Mouse (Mus musculus): ENCODE results near the gene Pcsk1n. TPM values are rescaled to one million over a fixed set of nuclear protein-coding genes. Genes with fewer than 3 reads are reported as not detected.
A peak's percentile ranks its signal among the peaks of the same experiment; 100 is the strongest.
"Not testable (repeated sequence)": the region's sequence is repeated elsewhere in the genome, so short reads cannot be mapped to it uniquely, and the experiment has no call there.

Pcsk1n gene
- polyA plus RNA-seq, 2 experiments, result not detected

DNA sequence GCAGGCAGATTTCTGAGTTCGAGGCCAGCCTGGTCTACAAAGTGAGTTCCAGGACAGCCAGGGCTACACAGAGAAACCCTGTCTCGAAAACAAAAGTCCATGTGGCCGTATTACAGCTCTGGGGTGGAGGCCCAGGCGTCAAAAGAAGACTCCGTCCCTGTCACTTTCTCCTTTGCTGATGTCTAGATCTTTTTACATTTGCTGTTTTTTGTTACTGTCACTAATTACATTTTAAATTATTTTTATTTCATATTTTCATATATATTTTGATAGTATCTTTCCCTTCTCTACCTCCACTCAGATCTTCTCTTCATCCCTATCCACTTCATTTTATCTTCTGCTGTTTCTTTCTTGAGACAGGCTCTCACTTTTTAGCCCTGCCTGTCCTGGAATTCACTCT is 11.9 kb upstream of the Pcsk1n start, which contains the start of gene Gm10491:
Gene Gm10491 (minus strand): TSS at position 101 of the 400 bp plus-strand sequence.
- Histone ChIP-seq H3K4me2 (ENCODE audit: low read depth) (no peak within 1 kb of the TSS), H3K36me3 (replicated peaks; ENCODE audit: control insufficient read depth, insufficient read depth, low read depth) (no peaks in the 10 kb centered on the region), H3K9me3 (ENCODE audit: control insufficient read depth, low read length) (no peaks in the 10 kb centered on the region), H3K27ac (no peak within 1 kb of the TSS), H3K4me1 (replicated peaks; ENCODE audit: control insufficient read depth in 2 of 2, insufficient read depth in 2 of 2, low read length in 1 of 2) (no peaks in the 10 kb centered on the region), H3K4me3 (ENCODE audit: insufficient read depth in 1 of 2, low read depth in 2 of 2, low read length in 2 of 2) (no peak within 1 kb of the TSS), H3K9ac (replicated peaks) (no peak within 1 kb of the TSS), H3K27me3 (ENCODE audit: control insufficient read depth, insufficient read depth, low read length) (no peaks in the 10 kb centered on the region)
- ATAC-seq (ENCODE audit: insufficient read depth) (no peak), DNase-seq (ENCODE audit: low read depth in 3 of 3, low spot score in 3 of 3) (no peak)
- TF ChIP-seq EP300 (IDR thresholded peaks at IDR 0.05; ENCODE audit: low read depth) (no peak), CTCF (IDR thresholded peaks at IDR 0.05; ENCODE audit: low read depth) (no peak)
- WGBS (ENCODE audit: insufficient replicate concordance), result 69% methylated on average over 5 of the region's 5 CpGs

DNA sequence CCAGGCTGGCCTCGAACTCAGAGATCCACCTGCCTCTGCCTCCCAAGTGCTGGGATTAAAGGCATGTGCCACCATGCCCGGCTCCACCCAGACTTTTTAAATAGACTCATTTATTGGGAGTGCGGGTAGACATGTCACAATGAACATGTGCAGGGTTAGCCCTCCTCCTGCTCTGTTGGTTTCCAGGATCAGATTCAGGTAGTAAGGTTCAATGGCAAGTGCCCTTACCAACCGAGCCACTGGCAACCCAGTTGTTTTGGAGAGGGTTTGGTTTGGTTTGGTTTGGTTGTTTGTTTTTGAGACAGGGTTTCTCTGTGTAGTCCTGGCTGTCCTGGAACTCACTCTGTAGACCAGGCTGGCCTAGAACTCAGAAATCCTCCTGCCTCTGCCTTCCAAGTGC is 10.4 kb upstream of the Pcsk1n start, which contains the start of gene Gm10490:
Gene Gm10490 (plus strand): TSS at position 301 of the 400 bp plus-strand sequence.
- H3K36me3 ChIP-seq (replicated peaks; ENCODE audit: control insufficient read depth, insufficient read depth, low read depth); H3K9me3 ChIP-seq (ENCODE audit: control insufficient read depth, low read length); H3K4me3 ChIP-seq (ENCODE audit: insufficient read depth in 1 of 2, low read depth in 2 of 2, low read length in 2 of 2); H3K27me3 ChIP-seq (ENCODE audit: control insufficient read depth, insufficient read depth, low read length); ATAC-seq (ENCODE audit: insufficient read depth); H3K27ac ChIP-seq; H3K9ac ChIP-seq (replicated peaks); DNase-seq (ENCODE audit: low read depth in 3 of 3, low spot score in 3 of 3); H3K4me2 ChIP-seq (ENCODE audit: low read depth); H3K4me1 ChIP-seq (replicated peaks; ENCODE audit: control insufficient read depth in 2 of 2, insufficient read depth in 2 of 2, low read length in 1 of 2): not testable (repeated sequence)
- WGBS (ENCODE audit: insufficient replicate concordance), result 75% methylated on average over 4 of the region's 4 CpGs

DNA sequence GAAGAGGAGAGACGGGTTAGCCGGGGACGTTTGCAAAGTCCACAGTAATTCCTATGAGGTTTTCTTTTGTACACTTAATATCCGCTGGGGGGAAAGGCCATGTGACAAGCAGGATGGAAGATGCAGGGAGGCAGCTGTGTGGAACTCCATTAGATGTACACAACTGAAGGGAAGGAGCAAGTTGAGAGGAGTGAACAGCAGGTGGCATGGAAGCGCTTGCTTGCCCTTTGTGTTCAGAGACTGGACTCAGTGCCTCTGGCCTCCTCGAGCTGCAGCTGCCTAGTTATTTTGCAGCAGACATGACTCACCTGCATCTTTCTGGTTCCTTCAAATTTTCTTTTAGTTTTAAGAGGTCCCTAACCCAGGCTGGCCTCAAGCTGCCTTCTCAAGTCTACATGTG is 9.1 kb upstream of the Pcsk1n start:
- H3K27me3 ChIP-seq (ENCODE audit: control insufficient read depth, insufficient read depth, low read length), result no peaks in the 10 kb centered on the region
- no peak overlapping the region for H3K4me3 ChIP-seq (ENCODE audit: insufficient read depth in 1 of 2, low read depth in 2 of 2, low read length in 2 of 2)
- ATAC-seq (ENCODE audit: insufficient read depth) (no peak), DNase-seq (ENCODE audit: low read depth in 3 of 3, low spot score in 3 of 3) (no peak)
- no peak overlapping the region for H3K9ac ChIP-seq (replicated peaks)
- no peaks in the 10 kb centered on the region for H3K9me3 ChIP-seq (ENCODE audit: control insufficient read depth, low read length)
- no peak overlapping the region for H3K27ac ChIP-seq
- H3K36me3 ChIP-seq (replicated peaks; ENCODE audit: control insufficient read depth, insufficient read depth, low read depth), result no peaks in the 10 kb centered on the region
- WGBS (ENCODE audit: insufficient replicate concordance), result 57% methylated on average over 6 of the region's 6 CpGs
- H3K4me2 ChIP-seq (ENCODE audit: low read depth), result no peak overlapping the region
- TF ChIP-seq CTCF (IDR thresholded peaks at IDR 0.05; ENCODE audit: low read depth) (no peak), EP300 (IDR thresholded peaks at IDR 0.05; ENCODE audit: low read depth) (no peak)
- no peaks in the 10 kb centered on the region for H3K4me1 ChIP-seq (replicated peaks; ENCODE audit: control insufficient read depth in 2 of 2, insufficient read depth in 2 of 2, low read length in 1 of 2)

DNA sequence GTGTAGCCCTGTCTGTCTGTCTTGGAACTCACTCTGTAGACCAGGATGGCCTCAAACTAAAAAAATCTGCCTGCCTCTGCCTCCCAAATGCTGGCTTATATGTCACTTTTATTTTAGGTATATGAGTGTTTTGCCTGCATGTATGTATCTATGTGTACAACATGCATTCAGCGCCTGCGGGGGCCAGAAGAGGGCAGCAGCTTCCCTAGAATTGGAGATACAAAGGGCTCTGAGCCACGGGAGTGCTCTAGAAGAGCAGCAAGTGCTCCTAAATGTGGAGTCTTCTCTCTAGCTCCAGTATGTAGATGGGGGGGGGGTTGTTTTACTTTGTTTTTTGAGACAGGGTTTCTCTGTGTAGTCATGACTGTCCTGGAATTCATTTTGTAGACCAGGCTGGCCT is 4.0 kb upstream of the Pcsk1n start:
- DNase-seq (ENCODE audit: low read depth in 3 of 3, low spot score in 3 of 3); H3K4me3 ChIP-seq (ENCODE audit: insufficient read depth in 1 of 2, low read depth in 2 of 2, low read length in 2 of 2); H3K4me1 ChIP-seq (replicated peaks; ENCODE audit: control insufficient read depth in 2 of 2, insufficient read depth in 2 of 2, low read length in 1 of 2); H3K9me3 ChIP-seq (ENCODE audit: control insufficient read depth, low read length); ATAC-seq (ENCODE audit: insufficient read depth); H3K27ac ChIP-seq; H3K9ac ChIP-seq (replicated peaks); H3K36me3 ChIP-seq (replicated peaks; ENCODE audit: control insufficient read depth, insufficient read depth, low read depth); H3K4me2 ChIP-seq (ENCODE audit: low read depth): not testable (repeated sequence)
- H3K27me3 ChIP-seq (ENCODE audit: control insufficient read depth, insufficient read depth, low read length), result peaks cover 23% of the 10 kb centered on the region
- TF ChIP-seq CTCF (IDR thresholded peaks at IDR 0.05; ENCODE audit: low read depth), result peak; percentile 42
- 15% methylated on average over 3 of the region's 3 CpGs for WGBS (ENCODE audit: insufficient replicate concordance)

DNA sequence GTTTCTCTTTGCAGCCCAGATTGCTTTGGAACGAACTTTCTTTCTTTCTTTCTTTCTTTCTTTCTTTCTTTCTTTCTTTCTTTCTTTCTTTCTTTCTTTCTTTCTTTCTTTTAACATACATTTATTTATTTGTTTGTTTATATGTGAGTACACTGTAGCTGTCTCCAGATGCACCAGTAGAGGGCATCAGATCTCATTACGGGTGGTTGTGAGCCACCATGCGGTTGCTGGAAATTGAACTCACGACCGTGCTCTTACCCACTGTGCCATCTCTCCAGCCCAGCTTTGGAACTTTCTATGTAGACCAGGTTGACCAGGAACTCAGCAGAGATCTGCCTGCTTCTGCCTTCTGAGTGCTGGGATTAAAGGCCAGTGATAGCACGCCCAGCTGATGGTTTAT is 1.7 kb upstream of the Pcsk1n start:
- H3K4me2 ChIP-seq (ENCODE audit: low read depth); H3K9ac ChIP-seq (replicated peaks); H3K36me3 ChIP-seq (replicated peaks; ENCODE audit: control insufficient read depth, insufficient read depth, low read depth); ATAC-seq (ENCODE audit: insufficient read depth); H3K27ac ChIP-seq; H3K4me1 ChIP-seq (replicated peaks; ENCODE audit: control insufficient read depth in 2 of 2, insufficient read depth in 2 of 2, low read length in 1 of 2); H3K9me3 ChIP-seq (ENCODE audit: control insufficient read depth, low read length); DNase-seq (ENCODE audit: low read depth in 3 of 3, low spot score in 3 of 3); H3K4me3 ChIP-seq (ENCODE audit: insufficient read depth in 1 of 2, low read depth in 2 of 2, low read length in 2 of 2): not testable (repeated sequence)
- TF ChIP-seq CTCF (IDR thresholded peaks at IDR 0.05; ENCODE audit: low read depth), result peak; percentile 51
- peaks cover 46% of the 10 kb centered on the region for H3K27me3 ChIP-seq (ENCODE audit: control insufficient read depth, insufficient read depth, low read length)
- 44% methylated on average over 6 of the region's 6 CpGs for WGBS (ENCODE audit: insufficient replicate concordance)
